Mouse (Mus musculus): ENCODE results near the gene Lsm14b. TPM values are rescaled to one million over a fixed set of nuclear protein-coding genes. Genes with fewer than 3 reads are reported as not detected.

Lsm14b gene
- total RNA-seq, 2 experiments from 2014 or later, result 59.2 to 63.1 TPM

DNA sequence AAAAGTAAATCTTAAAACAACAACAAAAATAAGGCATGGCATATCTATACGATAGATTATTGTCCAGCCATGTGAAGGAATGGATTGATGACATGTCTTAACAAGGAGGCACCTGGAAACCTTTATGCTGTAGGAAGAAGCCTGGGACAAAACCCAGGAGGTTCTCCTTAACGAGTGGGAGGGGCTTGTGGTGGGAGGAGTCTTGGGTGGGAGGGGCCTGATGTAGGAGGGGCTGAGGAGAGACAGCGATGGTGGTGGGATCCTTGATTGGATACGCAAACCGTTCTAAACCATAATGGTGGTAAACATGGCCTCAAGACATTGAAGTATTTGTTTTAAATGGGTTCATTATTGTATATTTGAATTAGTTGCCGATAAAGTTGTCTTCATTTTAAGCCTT is 13.4 kb upstream of the Lsm14b start:
- intact Hi-C loops (cut with DNase I), result no loop called here
- DNase-seq (ENCODE audit: low spot score), result no peak

DNA sequence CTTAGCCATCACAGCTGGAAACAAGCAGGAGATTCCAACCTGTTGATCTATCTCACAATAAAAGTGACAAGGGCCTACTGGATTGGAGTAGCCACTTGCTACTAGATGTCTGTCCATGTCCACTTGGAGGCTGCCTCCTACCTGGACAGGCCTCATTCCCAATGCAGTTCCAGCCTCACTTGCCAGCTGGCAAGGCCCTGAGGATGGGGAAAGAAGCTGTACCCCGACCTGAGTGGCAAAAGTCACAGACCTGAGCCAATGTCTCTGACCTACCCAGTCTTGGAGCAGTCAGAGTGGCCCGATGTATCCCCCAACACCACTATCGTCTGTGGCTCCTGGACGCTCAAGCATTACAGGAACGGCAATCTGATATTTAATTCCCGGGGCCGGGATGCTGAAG is 11.1 kb upstream of the Lsm14b start:
- intact Hi-C loops (cut with DNase I), result no loop called here
- DNase-seq (ENCODE audit: low spot score), result no peak

DNA sequence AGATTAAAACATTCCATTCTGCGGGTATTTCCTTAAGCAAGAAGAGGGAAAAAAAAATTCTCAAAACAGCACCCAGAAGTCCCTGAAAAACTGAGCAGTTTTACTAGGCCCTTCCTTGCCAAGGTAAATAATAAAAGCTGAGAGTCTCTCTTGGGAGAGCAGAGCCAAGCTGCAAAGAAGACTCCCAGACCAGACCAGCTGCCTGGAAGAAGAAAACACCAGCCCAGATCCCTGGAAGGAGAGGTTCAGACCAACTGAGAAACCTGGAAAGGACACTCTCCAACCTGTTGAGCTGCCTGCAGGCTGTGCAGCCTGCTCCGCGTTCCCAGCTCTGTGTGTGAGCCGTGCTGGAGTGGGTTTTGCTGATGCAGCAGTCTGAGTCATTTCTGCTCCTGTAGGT is 7.2 kb upstream of the Lsm14b start:
- intact Hi-C loops (cut with DNase I), result no loop called here
- DNase-seq (ENCODE audit: low spot score), result no peak

DNA sequence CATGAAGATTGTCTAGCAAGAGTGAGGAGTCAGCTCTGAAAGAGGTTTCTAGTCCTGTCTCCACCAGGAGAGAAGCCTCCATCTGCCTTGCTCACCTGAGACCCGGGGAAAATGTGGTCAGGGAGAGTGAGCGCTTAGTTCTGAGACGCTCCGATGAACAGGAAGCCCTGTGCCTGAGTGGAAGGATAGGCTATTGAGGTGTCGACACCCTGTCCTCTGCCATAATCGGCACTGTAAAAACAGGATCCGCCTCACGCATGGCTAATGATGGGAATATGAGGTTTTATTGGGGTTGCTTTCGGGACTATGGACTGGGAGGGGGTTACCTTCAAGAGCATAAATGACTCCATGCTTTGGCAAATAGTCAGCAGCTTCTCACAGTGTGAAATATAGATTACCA is 6.2 kb upstream of the Lsm14b start:
- intact Hi-C loops (cut with DNase I), result no loop called here
- DNase-seq (ENCODE audit: low spot score), result no peak

DNA sequence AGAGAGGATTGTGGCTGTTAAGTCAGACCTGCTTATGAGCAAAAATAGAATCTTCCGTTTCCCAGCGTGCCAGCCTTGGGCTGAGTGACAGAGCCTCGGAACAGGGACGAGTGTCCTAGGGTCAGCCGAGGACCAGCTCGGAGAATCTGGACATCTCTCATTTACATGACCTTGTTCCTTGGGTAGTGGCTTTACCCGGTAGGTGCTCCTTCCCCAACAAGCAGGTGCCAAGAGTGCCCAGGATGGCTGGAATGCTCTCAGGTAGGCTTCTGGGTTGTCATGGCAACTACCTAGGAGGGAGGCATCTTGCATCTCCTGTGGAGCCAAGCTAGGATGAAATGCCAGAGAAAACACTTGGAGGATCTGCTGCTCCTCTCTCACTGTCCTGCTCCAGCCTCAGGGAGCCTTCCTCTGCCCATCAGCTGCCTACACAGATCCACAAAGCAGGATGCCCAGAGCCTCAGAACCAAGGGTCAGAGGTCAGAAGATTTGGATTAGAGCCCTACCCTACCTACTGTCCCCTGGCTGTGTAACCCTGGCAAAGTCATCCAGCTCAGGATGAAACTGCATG is 4.6 kb upstream of the Lsm14b start:
- intact Hi-C loops (cut with DNase I), result no loop called here
- no peak for DNase-seq (ENCODE audit: low spot score)

DNA sequence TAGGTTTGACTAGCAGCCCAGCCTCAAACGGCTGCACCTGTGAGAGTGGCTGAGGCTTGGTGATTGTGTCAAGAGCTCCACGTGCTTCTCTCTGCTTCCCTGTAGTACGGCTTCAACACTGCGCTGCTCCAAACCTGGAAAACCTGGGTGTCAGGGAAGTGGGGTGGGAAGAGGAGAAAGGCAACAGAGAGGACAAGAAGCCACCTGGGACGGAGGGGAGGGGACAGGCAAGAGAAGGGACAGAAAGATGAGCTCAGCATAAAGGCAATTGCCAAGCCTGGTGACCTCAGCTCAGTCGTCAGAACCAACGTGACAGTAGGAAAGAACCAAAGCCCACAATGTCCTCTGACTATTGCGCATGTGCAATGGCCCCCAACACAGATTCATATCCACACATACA is 3.9 kb upstream of the Lsm14b start:
- DNase-seq (ENCODE audit: low spot score), result no peak
- intact Hi-C loops (cut with DNase I), result no loop called here

DNA sequence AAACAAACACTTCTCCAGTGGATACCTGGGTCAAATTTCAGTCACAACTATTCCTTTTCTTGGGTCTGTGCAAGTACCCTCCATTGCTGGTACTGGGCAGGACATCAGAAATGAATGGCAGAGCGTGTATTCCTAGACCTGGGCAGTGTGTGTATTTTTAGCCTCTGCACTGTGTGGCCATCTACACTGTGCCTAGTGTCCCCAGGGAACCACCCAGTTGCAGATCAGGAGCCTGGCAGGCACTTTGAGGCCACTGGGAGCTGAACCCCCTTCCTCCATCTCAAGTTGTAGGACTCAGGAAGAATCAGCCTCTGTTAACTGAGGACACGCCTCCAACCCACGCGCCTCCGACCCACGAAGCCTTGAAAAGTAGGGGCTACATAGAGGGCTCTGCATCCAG is 2.0 kb upstream of the Lsm14b start:
- no peak for DNase-seq (ENCODE audit: low spot score)
- intact Hi-C loops (cut with DNase I), result loop anchor here (2.0 kb wide), 1 partner anchor 46 kb away; the partner anchor contains the start of gene Taf4

DNA sequence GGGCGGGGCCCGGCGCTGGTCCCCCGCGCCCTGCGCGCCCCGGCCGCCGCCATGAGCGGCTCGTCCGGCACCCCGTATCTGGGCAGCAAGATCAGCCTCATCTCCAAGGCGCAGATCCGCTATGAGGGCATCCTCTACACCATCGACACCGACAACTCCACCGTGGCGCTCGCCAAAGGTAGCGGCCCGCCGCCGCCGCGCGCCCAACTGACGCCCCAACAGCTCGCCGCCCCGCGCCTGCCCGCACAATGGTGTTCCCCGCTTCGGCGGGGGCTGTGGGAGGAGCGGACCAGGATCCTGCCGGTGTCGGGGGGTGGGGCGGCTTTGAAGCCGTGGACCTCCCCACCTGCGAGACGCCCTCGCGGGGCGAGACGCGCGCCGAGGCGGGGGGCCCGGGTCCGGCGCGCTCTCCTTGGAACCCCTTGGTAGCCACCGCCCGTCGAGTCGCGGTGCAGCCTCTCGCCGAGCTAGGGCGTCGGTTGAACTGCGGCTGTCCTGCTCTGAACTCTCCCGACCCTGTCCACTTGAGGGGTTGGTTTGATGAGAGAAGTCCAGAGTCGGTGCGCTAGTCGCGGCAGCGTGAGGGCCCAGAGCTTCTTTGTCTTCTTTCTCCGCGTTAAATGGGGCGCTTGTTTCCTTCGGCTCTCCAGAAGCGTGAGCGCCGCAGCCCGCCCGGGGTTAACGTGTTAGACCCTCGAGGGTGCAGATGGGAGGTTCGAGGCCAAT is 511 bp downstream of the Lsm14b start:
- peak; percentile 23 for DNase-seq (ENCODE audit: low spot score)
- intact Hi-C loops (cut with DNase I), result no loop called here

DNA sequence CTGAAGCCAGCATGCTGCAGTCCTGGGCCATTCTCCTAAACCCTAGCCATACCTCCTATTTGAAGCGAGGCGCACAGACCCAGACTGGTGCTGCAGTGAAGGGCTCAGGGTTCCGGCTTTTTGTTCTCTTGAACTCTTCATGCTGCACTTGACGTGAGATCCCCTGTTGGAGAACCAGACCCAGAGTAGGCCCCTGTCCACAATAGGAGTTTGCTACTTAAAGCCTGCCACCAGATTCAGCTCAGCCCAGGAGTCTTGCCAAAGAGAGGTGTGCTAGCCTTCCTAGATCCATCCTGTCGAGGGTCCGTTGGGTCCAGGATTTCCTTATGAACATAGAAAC is 1.0 kb downstream of the Lsm14b start:
- DNase-seq (ENCODE audit: low spot score), result no peak
- intact Hi-C loops (cut with DNase I), result loop anchor here (2.0 kb wide), 1 partner anchor 15 kb away; no protein-coding TSS in a partner anchor

DNA sequence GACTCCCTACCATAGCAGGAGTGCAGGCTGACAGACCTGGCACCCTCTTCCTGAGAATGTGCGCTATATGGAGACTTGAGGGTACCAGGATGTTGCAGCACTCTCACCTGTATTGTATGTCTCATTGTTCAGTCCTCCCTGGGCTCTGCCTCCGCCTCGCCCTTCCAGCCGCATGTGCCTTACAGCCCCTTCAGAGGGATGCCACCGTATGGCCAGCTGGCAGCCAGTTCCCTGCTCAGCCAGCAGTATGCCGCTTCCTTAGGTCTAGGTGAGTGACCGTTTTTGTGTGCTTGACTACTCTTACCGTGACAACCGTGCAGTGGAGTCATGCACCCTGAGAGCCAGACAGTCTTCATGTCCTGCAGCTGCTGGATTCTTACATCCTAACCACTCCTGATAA is 3.0 kb downstream of the Lsm14b start:
- no peak for DNase-seq (ENCODE audit: low spot score)
- intact Hi-C loops (cut with DNase I), result loop anchor here (2.0 kb wide), 1 partner anchor 13 kb away; no protein-coding TSS in a partner anchor

DNA sequence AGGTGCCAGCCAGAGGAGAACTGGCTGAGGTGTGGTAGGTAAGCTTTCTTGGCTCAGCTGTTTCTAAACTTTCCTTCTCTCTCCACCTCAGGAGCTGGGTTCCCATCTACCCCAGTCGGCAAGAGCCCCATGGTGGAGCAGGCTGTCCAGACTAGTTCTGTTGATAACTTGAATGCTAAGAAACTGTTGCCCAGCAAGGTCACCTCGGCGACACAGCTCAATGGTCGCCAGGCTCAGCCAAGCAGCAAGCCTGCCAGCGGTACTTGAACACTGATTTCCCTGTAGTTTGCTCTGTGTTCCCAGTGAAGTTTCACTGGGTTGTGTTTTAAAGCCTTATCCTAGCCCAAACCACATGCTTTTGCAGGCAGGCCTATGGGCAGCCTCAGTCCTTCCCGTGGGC is 6.5 kb downstream of the Lsm14b start:
- intact Hi-C loops (cut with DNase I), result no loop called here

DNA sequence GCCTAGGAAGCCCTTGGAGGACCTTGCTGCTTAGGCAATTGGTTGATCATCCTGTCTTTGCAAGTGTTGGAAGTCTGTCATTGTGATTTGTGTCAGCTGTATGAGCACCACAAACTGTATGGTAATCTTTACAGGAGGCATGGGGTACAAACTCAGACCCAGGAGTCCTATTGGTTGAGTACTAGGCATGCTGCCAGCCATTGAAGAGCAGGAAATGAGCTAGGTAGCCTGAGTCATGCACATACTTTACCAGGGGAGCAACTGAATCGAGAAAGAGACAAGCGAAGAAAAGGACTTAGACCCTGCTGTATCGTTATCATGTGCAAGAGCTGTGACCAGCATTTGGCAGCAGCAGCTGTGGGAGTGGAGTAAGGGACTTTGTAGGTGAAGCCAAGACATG is 8.1 kb downstream of the Lsm14b start:
- intact Hi-C loops (cut with DNase I), result no loop called here

More for the DNA sequence above, 6.5 kb downstream of the Lsm14b start:
- no peak for DNase-seq (ENCODE audit: low spot score)

DNA sequence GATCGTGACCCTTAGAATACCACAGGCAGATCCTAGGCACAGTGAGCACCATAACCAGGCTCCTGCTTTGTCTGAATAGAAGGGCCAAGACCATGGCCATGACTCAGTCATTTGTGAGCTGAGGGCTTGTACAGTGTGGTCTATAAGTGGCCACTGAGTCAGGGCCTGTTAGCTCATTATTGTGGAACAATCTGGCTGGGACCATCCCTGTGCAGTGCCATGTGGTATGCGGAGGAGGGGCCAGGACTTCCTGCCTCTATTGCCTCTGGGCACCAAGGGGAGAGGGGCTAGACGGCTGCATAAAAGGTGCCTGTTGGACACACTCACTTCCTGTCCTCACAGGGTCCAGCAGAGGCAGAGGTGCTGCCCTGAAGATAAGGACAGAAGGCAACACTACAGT is 9.2 kb downstream of the Lsm14b start:
- DNase-seq (ENCODE audit: low spot score), result no peak
- intact Hi-C loops (cut with DNase I), result no loop called here

More for the DNA sequence above, 8.1 kb downstream of the Lsm14b start:
- DNase-seq (ENCODE audit: low spot score), result no peak

DNA sequence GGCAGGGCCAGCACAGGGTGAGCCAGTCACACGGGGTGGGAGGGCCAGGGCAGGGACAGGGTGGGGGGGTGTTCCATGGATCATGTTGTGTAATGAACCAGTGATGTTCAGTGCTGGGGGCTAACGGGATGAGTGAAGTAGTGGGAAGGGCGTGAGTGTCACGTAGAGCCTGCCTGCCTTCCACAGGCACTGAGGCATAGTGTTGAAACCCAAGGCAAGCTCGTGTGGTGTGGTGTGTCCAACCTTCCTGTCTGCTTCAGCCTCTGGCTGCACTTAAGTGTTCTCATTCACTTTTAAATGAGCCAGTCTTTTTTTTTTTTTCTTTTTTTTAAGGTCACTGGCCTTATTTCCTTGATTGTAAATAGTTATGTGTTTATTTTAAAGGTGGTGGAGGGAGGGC is 10.0 kb downstream of the Lsm14b start:
- intact Hi-C loops (cut with DNase I), result no loop called here
- DNase-seq (ENCODE audit: low spot score), result no peak

DNA sequence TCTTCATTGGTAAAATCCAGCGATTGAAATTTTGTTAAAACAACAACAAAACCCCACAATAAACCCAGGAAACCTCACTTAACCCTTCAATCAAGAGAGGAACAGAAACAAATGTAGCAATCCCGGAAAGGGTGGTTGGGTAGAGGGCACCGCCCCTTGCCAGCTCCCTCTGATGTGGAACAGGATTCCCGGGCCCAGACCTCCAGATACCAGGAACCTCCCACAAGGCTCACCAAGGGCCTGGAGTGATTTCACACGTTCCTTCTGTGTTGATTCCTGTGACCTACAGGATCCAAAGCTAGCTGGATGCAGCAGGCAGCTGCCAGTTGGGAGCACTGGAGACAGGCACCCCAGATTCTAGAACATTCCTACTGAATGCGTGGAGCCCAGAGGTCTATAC is 15.6 kb downstream of the Lsm14b start:
- DNase-seq (ENCODE audit: low spot score), result no peak
- intact Hi-C loops (cut with DNase I), result loop anchor here (2.0 to 5.0 kb wide), 2 partner anchors 14 to 103 kb away; no protein-coding TSS in a partner anchor

DNA sequence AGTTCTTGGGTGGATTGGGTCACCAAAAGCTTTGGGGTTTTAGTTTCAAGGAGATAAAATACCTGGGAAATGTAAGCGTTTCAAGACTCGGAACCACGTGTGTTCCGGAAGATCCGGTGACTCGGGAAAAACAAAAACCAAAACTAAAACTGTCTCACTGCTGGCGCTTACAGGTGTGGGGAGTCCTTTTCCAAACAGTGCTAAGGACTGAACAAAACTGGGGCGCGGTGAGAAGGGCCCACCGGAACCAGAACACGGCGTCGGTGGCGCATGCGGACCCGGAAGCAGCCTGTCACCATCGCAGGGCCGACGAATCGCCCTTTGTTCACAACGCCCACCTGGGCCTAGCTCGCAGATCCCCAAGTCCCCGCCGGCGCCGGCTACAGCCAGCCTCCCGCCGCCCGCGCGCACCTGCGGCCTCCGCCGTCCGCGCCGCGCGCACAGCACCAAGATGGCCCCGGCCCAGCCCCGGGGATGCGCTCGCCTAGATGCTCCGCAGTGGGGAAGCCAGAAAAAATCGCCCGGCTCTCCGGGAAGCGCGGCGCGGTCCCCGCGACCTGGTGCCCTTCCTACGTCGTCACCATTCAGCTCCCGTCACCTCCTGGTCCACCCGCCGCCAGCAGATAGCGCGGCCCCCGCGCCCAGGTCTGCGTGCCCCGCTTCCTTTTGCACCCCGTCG is 16.9 kb downstream of the Lsm14b start:
- intact Hi-C loops (cut with DNase I), result loop anchor here (2.0 to 5.0 kb wide), 2 partner anchors 15 to 104 kb away; no protein-coding TSS in a partner anchor
- peak; percentile 14 for DNase-seq (ENCODE audit: low spot score)

DNA sequence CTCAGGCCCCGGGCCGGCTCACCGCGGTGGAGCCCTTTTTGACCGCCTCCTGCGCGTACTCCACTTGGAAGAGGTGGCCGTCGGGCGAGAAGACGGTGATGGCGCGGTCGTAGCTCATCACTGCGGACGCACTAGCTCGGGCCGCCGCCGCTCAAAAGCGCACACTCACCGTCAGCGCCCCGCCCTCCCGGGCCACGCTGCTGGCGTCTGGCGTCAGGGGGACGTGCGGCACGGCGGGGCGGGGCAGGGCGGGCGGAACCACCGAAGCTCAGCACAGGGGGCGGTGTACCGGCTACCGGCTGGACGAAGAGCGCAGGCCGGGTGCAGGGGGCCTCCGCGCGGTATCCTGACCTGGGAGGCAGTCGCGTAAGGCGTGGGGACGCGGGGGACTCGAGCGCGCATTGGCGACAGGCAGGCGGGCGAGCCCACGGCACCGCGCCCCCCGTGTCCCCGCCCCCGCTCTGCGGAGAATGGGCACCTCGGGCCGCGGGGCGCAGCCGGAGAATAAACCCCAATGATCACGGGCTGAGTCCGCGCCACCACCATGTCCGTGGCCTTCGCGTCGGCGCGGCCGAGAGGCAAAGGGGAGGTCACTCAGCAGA is 17.6 kb downstream of the Lsm14b start, which contains the start of the genes Psma7 and Ss18l1:
Gene Psma7 (minus strand): TSS at position 178 of the 602 bp plus-strand sequence.
Gene Ss18l1 (plus strand): TSS at position 254 of the 602 bp plus-strand sequence.
- intact Hi-C loops (cut with DNase I), result loop anchor here (5.0 kb wide), 1 partner anchor 105 kb away; no protein-coding TSS in a partner anchor
- peak; percentile 82 for DNase-seq (ENCODE audit: low spot score)

DNA sequence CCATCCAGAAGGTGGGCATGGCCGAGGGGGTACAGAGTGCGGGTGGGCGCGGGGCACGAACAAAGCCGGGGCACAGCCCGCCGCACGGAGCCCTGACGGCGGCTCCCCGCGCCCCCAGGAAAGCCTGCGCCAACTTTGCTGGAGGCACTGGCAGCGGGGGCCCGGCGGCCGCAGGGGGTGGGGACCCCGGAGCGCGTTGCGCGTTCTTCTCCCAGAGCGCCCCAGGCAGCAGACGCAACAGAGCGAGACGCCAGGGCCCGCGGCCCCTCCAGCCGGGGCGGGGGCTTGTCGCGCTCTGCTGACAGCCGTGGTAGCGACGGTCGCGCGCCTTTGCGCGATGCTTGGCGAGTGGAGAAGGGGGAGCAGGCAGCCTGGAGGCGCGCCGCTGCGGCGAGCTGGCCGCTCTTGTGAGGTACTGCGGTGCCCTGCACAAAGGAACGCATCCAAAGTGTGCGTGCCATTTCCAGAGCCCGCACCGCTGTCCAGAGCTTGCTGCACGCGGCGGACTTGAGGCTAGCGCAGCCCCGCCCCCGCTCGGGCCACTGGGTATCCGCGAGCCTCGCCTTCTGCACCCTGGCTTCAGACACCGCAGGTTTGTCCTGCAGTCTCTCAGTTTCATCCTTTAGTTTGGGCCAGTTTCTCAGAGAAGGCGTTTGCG is 18.2 kb downstream of the Lsm14b start:
- peak; percentile 15 for DNase-seq (ENCODE audit: low spot score)
- intact Hi-C loops (cut with DNase I), result loop anchor here (5.0 kb wide), 1 partner anchor 106 kb away; no protein-coding TSS in a partner anchor

DNA sequence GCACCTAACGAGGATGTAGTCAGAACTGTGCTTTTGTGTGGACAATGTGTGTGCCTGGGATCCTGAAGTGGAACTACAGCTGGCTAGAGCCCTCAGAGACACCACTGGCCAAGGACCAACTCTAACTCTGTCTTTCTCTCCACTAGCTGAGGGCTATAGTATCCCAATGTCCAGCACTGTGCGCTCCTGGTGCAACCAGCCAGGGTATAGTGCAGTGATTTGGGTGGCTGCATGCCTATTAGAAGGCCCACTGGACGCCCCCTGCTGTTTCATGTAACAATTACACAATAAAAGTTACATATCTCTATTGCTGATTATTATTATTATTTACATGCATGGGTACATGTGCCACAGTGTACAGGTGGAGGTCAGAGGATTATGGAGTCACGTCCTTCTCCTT is 20.5 kb downstream of the Lsm14b start:
- DNase-seq (ENCODE audit: low spot score), result no peak
- intact Hi-C loops (cut with DNase I), result no loop called here

DNA sequence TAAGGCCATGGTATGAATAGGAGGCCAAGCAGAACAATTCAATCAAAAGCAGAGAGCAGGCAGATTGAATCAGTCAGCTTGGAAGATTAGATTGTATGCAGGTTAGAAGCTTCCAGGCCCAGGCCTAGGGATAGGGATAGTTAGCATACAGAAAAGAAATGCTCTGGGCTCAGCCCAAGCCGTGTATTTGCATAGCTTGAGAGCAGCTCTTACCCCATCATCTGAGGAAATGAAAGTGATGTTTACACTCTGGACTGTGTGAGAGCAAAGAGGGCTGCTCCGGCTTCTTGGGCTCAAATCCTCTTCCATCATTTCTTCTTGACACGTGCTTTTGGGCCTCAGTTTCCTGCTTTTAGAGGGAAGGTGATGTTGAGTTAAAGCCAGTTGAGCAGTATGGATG is 22.8 kb downstream of the Lsm14b start:
- no peak for DNase-seq (ENCODE audit: low spot score)
- intact Hi-C loops (cut with DNase I), result no loop called here
